Mouse (Mus musculus) liver, adult 2 months (tissue): ENCODE measurements around the gene Htra2.

ENCODE experiments used
- CTCF ChIP-seq: fragments of 200-500 bp; IDR thresholded peaks from 2 replicates; pipeline ENCODE4 v1.5.1; 2011; ENCODE audit warnings: low read depth, low read length, control low read depth
- POLR2A ChIP-seq: fragments of 200-500 bp; IDR thresholded peaks from 2 replicates; pipeline ENCODE4 v1.6.1; 2011; ENCODE audit warnings: low read length, control low read depth; ENCODE audit not compliant: insufficient read depth; ENCODE audit errors: extremely low read depth

- TF ChIP-seq CTCF: no peak
- no peak for TF ChIP-seq POLR2A
Observed at GRCm38 (mm10) chr6:83029777-83030176, 25.3 kb downstream of the Htra2 start.
